Mouse (Mus musculus) brain, embryonic 14.5 days (tissue): ENCODE measurements around the gene Knstrn. TPM values are rescaled to one million over a fixed set of nuclear protein-coding genes. Genes with fewer than 3 reads are reported as not detected.
A peak's percentile ranks its signal among the peaks of the same experiment; 100 is the strongest.

Experiments used
- DNase-seq: peaks from one replicate; pipeline ENCODE4 v3.0.0-alpha.2; 2011; ENCODE audit warnings: low read depth
- CTCF ChIP-seq: fragments of 200-500 bp; IDR thresholded peaks from 2 replicates; pipeline ENCODE4 v1.5.1; 2012; ENCODE audit warnings: inconsistent platforms, mild to moderate bottlenecking, moderate library complexity, borderline replicate concordance; ENCODE audit not compliant: insufficient read depth, insufficient read length; ENCODE audit errors: extremely low read depth
- POLR2A ChIP-seq: fragments of 200-500 bp; IDR thresholded peaks from 2 replicates; pipeline ENCODE4 v1.6.1; 2012; ENCODE audit warnings: mild to moderate bottlenecking, inconsistent platforms, borderline replicate concordance; ENCODE audit not compliant: poor library complexity, insufficient read depth, insufficient read length, severe bottlenecking; ENCODE audit errors: extremely low read depth
- polyA plus RNA-seq: library from polyadenylated mRNA; depleted of rRNA; stranded (reverse); fragments of >200 nt; gene quantifications from 2 replicates; pipeline ENCODE4 v1.2.3, GENCODE M21; 2012

Gene Knstrn
- polyA plus RNA-seq, 1 experiment = 24.4 TPM

DNA sequence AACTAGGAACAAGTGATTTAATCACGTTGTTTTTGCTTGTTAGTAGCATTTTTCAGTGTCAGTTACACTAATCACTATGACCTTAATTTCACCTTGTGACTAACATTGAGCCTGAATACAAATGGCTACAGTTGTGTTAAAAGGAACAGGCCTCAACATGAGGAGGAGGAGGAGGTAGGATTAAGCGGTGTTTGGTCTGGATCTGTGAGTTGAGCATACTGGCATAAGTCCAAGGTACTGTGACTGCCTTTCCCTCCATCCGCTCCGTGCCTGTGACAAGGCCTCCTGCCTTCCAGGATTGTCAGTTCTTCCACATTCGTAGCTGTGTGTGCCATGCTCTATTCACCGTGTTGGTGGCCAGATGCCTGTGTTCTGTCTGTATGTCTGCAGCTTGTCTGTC, 21.3 kb downstream of the Knstrn start:
- TF ChIP-seq CTCF (no peak), POLR2A (no peak)
- peak; percentile 26 for DNase-seq

DNA sequence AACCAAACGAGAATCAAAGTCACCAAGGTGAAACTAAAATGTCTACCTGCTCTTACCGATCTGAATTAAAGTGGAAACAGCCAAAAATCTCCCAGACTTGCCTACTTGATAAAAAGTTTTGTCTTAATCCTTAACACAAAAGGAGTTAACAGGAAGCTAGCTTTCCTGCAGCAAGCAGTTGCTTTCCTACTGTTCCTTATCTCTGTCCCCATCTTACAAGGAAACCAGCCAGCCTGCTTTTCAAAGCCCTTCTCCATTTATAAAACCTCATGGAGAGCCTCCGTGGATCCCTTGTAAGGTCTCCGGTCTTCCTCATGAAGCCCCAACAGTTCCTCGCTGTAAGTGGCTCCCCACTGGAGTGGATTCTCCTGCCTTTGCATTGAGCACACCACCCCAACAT, 24.5 kb downstream of the Knstrn start:
- TF ChIP-seq CTCF (no peak), POLR2A (no peak)
- DNase-seq = no peak

DNA sequence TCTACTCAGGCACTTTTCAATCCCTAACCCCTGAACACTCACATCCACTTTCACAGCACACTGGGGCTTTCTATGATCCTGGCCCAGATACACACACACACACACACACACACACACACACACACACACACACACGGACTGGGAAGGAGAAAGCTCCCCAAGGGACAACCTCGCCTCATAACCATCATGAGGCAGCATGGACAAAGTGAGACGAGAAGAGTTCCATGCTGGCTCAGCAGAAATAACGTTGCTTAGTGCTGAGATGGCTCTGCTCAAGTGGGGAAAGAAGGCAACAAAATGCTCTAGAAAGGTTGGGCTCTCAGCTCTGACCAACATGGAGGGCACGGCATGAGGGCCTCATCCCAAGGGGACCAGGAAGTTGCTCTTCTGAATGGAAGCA, 27.4 kb downstream of the Knstrn start:
- no peak for TF ChIP-seq CTCF
- TF ChIP-seq POLR2A = no peak
- DNase-seq = no peak

DNA sequence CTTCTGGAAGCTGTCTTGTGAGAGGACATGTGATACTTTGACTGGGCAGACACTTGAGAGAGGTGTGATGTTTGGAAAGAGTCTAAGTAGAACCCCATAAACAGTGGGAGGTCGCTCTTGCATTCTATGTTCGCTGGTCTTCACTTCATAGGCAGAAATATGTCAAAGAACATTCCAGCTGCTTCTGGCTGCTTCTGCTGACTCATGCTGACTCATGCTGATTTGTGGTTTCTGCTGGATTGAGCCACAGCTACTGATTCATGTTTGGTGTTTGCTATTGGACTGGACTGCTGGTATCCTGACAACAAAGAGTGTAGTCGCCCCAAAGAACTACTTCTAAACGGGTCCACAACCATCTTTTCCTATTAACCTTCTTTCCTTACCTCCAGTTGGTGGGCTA, 28.0 kb downstream of the Knstrn start:
- no peak for DNase-seq
- no peak for TF ChIP-seq CTCF
- TF ChIP-seq POLR2A = no peak

GRCm38 (mm10) chr2:118844427-118844826, 30.6 kb downstream of the Knstrn start:
- TF ChIP-seq CTCF (no peak), POLR2A (no peak)
- DNase-seq = no peak

- peak; percentile 90 for DNase-seq
Observed at GRCm38 (mm10) chr2:118846246-118846645, 32.4 kb downstream of the Knstrn start.

GRCm38 (mm10) chr2:118851756-118852155, 38.0 kb downstream of the Knstrn start:
- TF ChIP-seq CTCF (no peak), POLR2A (no peak)
- no peak for DNase-seq

More at GRCm38 (mm10) chr2:118846246-118846645, 32.4 kb downstream of the Knstrn start:
- TF ChIP-seq CTCF (no peak), POLR2A (no peak)

- TF ChIP-seq CTCF = no peak
- TF ChIP-seq POLR2A = peak; percentile 63; the same call in 1 of the 2 replicates
- DNase-seq = peak; percentile 99
Observed at GRCm38 (mm10) chr2:118861454-118862339, 47.9 kb downstream of the Knstrn start, which contains the start of gene Ivd. TSS of gene Ivd (plus strand) at chr2:118861954.

DNA sequence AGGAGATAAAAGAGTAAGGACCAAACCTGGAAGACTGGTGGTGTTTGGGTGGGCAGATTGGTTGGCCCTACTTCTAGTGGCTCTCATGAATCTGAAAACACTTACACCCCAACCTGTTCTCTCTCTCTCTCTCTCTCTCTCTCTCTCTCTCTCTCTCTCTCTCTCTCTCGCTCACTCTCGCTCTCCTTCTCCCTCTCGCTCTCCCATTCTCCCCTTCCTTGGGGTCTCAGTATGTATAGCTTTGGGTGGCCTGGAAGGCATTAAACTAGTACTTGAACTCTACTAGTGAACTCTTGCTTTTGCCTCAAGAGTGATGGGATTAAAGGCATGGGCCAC, 48.5 kb downstream of the Knstrn start:
- TF ChIP-seq POLR2A (no peak), CTCF (no peak)
- no peak for DNase-seq

DNA sequence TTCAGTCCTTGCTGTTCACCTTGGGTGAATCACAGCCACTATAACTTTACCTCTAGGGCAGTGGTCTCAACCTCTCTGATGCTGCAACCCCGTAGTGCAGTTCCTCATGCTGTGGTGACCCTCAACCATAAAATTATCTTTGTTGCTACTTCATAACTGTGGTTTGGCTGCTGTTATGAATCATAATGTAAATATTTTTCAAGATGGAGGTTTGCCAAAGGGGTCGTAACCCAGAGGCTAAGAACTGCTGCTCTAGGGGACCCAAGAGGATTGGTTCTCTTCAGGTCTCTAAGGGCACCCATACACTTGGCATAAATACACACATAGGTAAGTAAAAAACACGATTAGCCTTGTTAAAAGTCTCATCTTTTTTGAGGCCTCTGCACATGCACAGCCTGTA, 56.8 kb downstream of the Knstrn start:
- no peak for TF ChIP-seq POLR2A
- TF ChIP-seq CTCF = no peak
- DNase-seq = no peak

DNA sequence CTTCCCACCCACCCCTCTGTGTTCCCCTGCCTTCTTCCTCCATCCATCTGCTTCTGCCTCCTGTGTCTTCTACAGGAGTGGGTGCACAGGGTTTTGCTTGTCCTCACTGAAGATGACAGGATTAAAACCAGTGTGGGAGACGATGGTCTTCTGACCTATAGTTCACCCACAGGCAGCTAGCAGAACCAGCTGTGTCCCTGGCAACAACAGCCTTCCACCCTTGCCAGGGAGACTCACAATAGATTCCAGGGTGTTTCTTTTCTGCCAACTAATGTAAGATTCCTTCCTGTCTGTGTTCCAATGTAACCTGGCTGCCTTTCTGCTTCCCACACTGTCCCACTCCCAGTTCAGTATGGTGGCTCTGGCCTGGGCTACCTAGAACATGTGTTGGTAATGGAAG, 57.2 kb downstream of the Knstrn start:
- no peak for TF ChIP-seq CTCF
- no peak for TF ChIP-seq POLR2A

DNA sequence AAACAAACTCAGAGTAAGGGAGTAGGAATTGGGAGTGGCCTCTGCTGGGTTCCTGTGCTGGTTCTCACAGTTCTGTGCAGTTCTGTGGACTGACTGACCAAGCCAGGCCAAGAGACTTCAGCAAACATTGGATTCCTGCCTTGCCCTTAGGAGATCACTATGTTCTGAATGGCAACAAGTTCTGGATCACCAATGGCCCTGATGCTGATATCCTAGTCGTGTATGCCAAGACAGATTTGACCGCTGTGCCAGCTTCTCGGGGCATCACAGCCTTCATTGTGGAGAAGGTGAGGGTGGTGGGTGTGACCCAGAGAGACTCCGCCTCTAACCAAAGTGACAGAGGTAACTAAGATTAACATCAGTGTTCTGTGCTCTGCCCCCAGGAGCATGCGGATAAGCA, 59.2 kb downstream of the Knstrn start:
- no peak for TF ChIP-seq CTCF
- TF ChIP-seq POLR2A = no peak
- no peak for DNase-seq

More for the DNA sequence above, 57.2 kb downstream of the Knstrn start:
- DNase-seq = no peak
